Mouse (Mus musculus) midbrain, embryonic 14.5 days (tissue): ENCODE results near the gene Epb41. TPM values are rescaled to one million over a fixed set of nuclear protein-coding genes. Genes with fewer than 3 reads are reported as not detected.

Experiments used
- ATAC-seq: fragments of 200-750 bp; cut with Nextera tagmentation; 2 replicates; pipeline ENCODE4 v1.8.0; 2017; ENCODE audit warnings: moderate number of reproducible peaks, moderate library complexity; ENCODE audit not compliant: low FRiP score, low TSS enrichment
- DNase-seq: peaks from one replicate; pipeline ENCODE4 v3.0.0-alpha.2; 2015
- H3K27ac ChIP-seq: fragments of 300-500 bp; sonication (generic); replicated peaks from 2 replicates; pipeline ENCODE4 v1.5.1; 2014; ENCODE audit warnings: mild to moderate bottlenecking, low read depth, low read length, moderate library complexity
- H3K27me3 ChIP-seq: fragments of 300-500 bp; sonication (generic); 2 replicates; pipeline ENCODE4 v1.6.1; 2014; ENCODE audit warnings: low read length, control low read depth, mixed read lengths; ENCODE audit not compliant: control insufficient read depth, insufficient read depth
- H3K36me3 ChIP-seq: fragments of 300-500 bp; sonication (generic); 2 replicates; pipeline ENCODE4 v1.6.1; 2014; ENCODE audit warnings: low read length, control low read depth; ENCODE audit not compliant: control insufficient read depth, insufficient read depth
- H3K4me1 ChIP-seq: fragments of 300-500 bp; sonication (generic); 2 replicates; pipeline ENCODE4 v1.6.1; 2014; ENCODE audit warnings: mild to moderate bottlenecking, antibody characterized with exemption, low read length, control low read depth; ENCODE audit not compliant: control insufficient read depth, insufficient read depth
- H3K4me2 ChIP-seq: fragments of 300-500 bp; sonication (generic); 2 replicates; pipeline ENCODE4 v1.6.1; 2014; ENCODE audit warnings: mild to moderate bottlenecking, low read length, moderate library complexity
- H3K4me3 ChIP-seq: fragments of 300-500 bp; sonication (generic); replicated peaks from 2 replicates; pipeline ENCODE4 v1.5.1; 2014; ENCODE audit warnings: low read depth, low read length
- H3K9ac ChIP-seq: fragments of 300-500 bp; sonication (generic); replicated peaks from 2 replicates; pipeline ENCODE4 v1.6.1; 2014; ENCODE audit warnings: mild to moderate bottlenecking, low read length, moderate library complexity
- H3K9me3 ChIP-seq: fragments of 300-500 bp; sonication (generic); 2 replicates; pipeline ENCODE4 v1.6.1; 2016; ENCODE audit warnings: low read length, control low read depth, mixed read lengths; ENCODE audit not compliant: control insufficient read depth
- WGBS: fragments of 180-500 bp; shearing (Covaris S2); extraction: QIAGEN DNeasy Blood & Tissue Kit; methylation state at CpG from one replicate; pipeline ENCODE4 v1.1.7; 2014; 5-methylcytosine and 5-hydroxymethylcytosine counted together
- polyA plus RNA-seq: library from polyadenylated mRNA; unstranded; fragments of >200 nt; fragmentation: Nextera tagmentation; extraction: Ambion mirVana; gene quantifications from 2 replicates; pipeline ENCODE4 v1.2.1, GENCODE M21; 2014

Gene Epb41
- polyA plus RNA-seq, 1 experiment from 2014 or later = 116 TPM

DNA sequence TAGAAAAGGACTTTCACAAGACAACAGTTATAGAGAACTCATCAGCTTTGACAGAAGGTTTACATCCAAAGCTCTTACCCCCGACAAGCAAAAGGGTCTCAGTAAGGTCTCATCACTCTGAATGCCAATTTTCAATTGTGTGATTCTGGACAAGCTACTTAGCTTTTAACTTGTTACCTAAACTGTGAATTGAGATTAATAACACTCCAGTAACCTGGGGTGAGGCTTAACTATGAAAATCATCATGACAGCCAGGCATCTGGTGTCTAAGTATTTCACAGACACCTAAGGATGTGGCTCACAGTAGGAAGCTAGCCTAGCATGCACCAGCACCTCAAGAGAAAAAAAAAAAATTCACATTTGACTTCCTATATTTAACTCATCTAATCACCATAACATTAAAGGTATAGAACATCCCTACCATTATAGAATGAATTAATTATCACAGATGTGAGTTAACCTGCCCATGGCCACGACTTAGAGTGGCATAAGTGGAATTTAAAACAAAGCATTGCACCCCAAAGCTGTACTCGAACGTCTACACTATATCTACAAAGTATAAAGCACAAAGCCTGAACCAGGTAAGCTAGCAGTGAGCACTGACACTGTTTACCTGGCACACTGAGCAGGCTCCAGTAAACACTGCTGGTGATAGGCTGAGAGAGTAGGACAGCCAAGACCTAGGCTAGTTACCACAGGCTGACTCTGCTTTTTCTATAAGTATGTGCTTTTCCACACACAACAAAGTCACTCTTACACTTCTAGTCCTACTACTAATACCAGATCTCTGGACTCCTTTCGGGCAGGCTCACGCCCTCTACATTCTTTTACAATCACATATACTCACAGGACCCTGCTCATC lies 33.4 kb downstream of the Epb41 start:
- 78% methylated on average over 6 of the region's 6 CpGs for WGBS
- H3K27ac ChIP-seq = no peak overlapping the region
- no peak overlapping the region for H3K4me3 ChIP-seq
- no peaks in the 10 kb centered on the region for H3K27me3 ChIP-seq
- no peak overlapping the region for H3K9ac ChIP-seq
- H3K36me3 ChIP-seq = no peaks in the 10 kb centered on the region
- no peak for DNase-seq
- no peak for ATAC-seq
- peaks cover 29% of the 10 kb centered on the region for H3K4me1 ChIP-seq
- H3K9me3 ChIP-seq = no peaks in the 10 kb centered on the region
- H3K4me2 ChIP-seq = no peak overlapping the region

DNA sequence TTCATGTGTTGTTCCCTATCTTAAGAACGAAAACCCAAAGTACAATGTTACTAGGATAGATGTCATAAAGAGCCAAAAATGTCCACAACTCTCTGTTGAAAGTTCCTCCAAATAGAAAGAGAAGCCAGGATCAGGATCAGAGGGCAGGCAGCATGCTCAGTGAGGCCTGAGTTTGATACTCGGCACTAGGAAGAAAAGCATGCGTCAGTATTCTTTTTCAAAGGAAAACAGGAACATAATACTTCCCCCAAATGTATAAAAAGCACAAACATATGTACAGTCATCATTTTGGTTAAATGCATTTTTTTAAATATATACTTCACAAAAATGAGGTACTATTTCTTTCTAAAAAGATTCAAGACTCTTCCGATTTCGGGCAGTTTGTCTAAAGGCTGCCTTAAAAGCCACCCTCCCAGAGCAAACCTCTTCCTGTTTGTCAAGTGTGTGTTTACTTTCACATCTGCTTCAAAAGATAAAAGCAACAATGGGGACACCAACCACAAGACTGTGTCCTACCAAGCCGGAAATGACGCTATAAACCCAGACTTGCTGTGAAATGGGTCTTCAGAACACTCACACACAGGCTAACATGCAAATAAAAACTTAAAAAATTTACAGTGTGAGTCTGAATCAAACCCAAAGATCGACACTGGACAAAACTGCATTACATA lies 35.0 kb downstream of the Epb41 start:
- H3K36me3 ChIP-seq = no peaks in the 10 kb centered on the region
- no peak overlapping the region for H3K9ac ChIP-seq
- no peaks in the 10 kb centered on the region for H3K9me3 ChIP-seq
- no peak overlapping the region for H3K4me3 ChIP-seq
- no peak overlapping the region for H3K4me2 ChIP-seq
- no peak for DNase-seq
- WGBS = 88% methylated on average over 8 of the region's 8 CpGs
- no peaks in the 10 kb centered on the region for H3K27me3 ChIP-seq
- peaks cover 26% of the 10 kb centered on the region for H3K4me1 ChIP-seq
- ATAC-seq = no peak
- no peak overlapping the region for H3K27ac ChIP-seq

DNA sequence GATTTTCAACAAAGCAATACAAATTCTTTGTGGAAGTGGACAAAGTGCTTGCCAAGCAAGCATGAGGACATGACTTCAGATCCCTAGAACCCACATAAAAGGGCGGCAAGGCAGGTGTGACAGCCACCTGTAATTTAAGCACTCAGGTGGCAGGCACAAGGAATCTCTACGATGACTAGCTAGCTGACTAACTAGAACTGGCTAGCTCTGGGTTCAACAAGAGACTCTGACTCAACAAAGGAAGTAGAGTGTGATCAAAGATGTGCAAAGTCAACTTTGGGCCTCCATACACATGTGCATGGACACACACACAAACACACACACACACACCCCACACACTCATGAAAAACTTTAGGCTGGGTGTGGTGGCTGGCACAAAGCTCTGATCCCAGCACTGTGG lies 35.6 kb downstream of the Epb41 start:
- H3K27ac ChIP-seq = no peak overlapping the region; the same call in 1 of the 2 replicates
- no peak overlapping the region for H3K9ac ChIP-seq
- peaks cover 23% of the 10 kb centered on the region for H3K4me1 ChIP-seq
- H3K36me3 ChIP-seq = no peaks in the 10 kb centered on the region
- WGBS = 95% methylated on average over 2 of the region's 2 CpGs
- no peaks in the 10 kb centered on the region for H3K9me3 ChIP-seq
- no peak overlapping the region for H3K4me2 ChIP-seq
- no peak for ATAC-seq
- no peak overlapping the region for H3K4me3 ChIP-seq
- DNase-seq = no peak
- H3K27me3 ChIP-seq = no peaks in the 10 kb centered on the region

DNA sequence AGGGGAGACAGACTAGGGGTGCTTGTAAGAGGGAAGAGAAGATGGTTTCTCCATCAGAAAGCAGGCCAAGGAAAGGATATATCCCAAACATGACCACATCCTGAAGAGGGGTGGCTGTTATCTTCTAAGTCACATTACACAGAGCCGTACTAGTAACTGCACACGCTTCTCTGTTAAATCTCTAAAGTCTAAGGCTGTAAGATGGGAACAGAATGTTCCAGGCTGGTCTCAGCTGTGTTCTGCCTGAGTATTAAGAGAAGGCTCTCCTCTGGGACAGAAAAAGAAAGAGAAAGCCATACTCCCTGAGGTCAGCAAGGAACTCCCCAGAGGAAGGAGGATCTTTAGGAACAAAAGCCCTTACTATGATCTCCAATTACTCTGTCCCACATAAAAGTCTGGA lies 36.3 kb downstream of the Epb41 start:
- no peaks in the 10 kb centered on the region for H3K36me3 ChIP-seq
- DNase-seq (no peak), ATAC-seq (no peak)
- H3K4me3 ChIP-seq = no peak overlapping the region
- H3K27ac ChIP-seq = no peak overlapping the region
- no peaks in the 10 kb centered on the region for H3K27me3 ChIP-seq
- no peak overlapping the region for H3K4me2 ChIP-seq
- 68% methylated on average over 2 of the region's 2 CpGs for WGBS
- no peak overlapping the region for H3K9ac ChIP-seq
- no peaks in the 10 kb centered on the region for H3K9me3 ChIP-seq
- peaks cover 23% of the 10 kb centered on the region; the same call in 1 of the 2 replicates for H3K4me1 ChIP-seq

DNA sequence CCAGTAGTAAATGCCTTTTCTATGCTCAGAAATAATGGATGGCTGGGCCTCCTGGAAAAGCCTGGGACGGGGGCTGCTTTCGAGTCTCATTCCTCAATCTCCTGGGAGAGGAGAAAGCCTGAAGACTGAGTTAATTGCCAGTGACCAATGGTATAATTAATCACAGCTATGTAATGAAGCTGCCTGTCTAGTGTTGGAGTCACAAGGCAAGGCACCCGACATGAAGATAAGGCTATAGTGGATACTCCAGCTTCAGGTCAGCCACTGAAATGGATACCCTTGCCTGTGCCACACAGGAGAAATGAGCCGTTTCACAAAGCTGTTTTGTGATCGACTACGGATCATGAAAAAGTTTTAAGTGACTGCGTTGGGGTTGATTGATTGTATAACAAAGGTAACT lies 37.1 kb downstream of the Epb41 start:
- no peak overlapping the region for H3K4me2 ChIP-seq
- 51% methylated on average over 7 of the region's 7 CpGs for WGBS
- H3K9ac ChIP-seq = no peak overlapping the region
- H3K4me3 ChIP-seq = no peak overlapping the region
- ATAC-seq (no peak), DNase-seq (no peak)
- 0 out of 2 replicates have a peak overlapping the region, but pooled peaks have one; percentile 26 for H3K27ac ChIP-seq
- no peaks in the 10 kb centered on the region for H3K36me3 ChIP-seq
- no peaks in the 10 kb centered on the region for H3K9me3 ChIP-seq
- peaks cover 23% of the 10 kb centered on the region; the same call in 1 of the 2 replicates for H3K4me1 ChIP-seq
- no peaks in the 10 kb centered on the region for H3K27me3 ChIP-seq

DNA sequence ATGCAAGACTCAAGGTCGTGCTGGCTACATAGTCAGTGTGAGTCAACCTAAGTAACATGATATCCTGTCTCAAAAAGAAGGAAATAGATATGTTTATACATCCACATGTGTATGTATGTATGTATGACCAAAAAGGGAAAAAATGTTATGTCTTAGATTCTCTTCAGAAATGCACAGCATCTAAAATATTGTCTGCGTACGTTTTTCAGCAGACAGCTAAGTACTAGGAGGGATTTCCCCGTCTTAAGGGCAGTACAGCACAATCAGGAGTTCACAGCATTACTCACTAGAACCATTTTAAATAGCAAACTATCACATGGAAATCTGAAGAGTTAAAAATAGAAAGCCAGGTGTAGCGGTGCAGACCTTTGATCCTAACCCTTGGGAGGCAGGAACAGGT lies 38.0 kb downstream of the Epb41 start:
- Histone ChIP-seq H3K4me3 (no peak overlapping the region), H3K9me3 (no peaks in the 10 kb centered on the region), H3K4me2 (no peak overlapping the region), H3K27ac (no peak overlapping the region), H3K36me3 (no peaks in the 10 kb centered on the region), H3K4me1 (peaks cover 22% of the 10 kb centered on the region; the same call in 1 of the 2 replicates), H3K9ac (no peak overlapping the region), H3K27me3 (no peaks in the 10 kb centered on the region)
- 86% methylated on average over 5 of the region's 5 CpGs for WGBS
- DNase-seq (no peak), ATAC-seq (no peak)

DNA sequence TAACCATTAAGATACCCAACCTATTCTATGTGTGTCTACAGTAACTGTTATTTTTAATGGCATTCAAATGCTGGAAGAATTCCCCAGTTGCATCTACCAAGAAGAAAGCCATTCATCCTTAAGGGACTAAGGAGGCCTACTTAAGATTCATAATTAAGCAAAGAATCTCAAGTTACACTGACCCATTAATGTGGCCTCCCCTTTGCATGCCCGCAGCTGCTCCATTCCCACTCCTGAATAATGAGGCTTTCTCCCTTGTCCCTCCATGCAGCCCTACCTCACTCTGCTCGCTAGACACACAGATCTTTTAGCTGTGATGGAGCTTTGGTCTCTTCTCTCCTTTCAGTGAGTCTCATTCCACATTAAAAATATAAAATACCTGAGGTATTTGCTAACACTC lies 40.9 kb downstream of the Epb41 start:
- WGBS = 14% methylated on average over 2 of the region's 2 CpGs
- no peaks in the 10 kb centered on the region for H3K36me3 ChIP-seq
- H3K4me1 ChIP-seq = peaks cover 18% of the 10 kb centered on the region; the same call in 1 of the 2 replicates
- H3K9ac ChIP-seq = no peak overlapping the region
- peak overlapping the region; percentile 60; the same call in 1 of the 2 replicates for H3K27ac ChIP-seq
- H3K9me3 ChIP-seq = no peaks in the 10 kb centered on the region
- ATAC-seq = no peak
- peak; percentile 55 for DNase-seq
- H3K4me2 ChIP-seq = no peak overlapping the region
- no peak overlapping the region for H3K4me3 ChIP-seq
- H3K27me3 ChIP-seq = no peaks in the 10 kb centered on the region

DNA sequence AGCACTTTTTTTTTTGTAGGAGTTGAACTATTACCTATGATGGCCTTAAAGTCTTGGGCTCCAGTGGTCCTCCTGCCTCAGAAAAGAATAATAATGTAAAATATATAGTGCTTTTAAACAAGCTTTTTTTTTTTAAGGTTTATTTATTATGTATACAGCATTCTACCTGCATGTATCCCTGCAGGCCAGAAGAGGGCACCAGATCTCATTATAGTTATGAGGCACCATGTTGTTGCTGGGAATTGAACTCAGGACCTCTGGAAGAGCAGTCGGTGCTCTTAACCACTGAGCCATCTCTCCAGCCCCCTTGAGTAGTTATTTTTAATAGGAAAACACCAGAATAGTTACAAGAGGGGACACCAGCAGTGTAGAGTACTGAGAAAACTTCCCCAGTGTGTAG lies 41.9 kb downstream of the Epb41 start:
- Histone ChIP-seq H3K9ac (no peak overlapping the region), H3K9me3 (no peaks in the 10 kb centered on the region), H3K27me3 (no peaks in the 10 kb centered on the region), H3K4me1 (peaks cover 16% of the 10 kb centered on the region; the same call in 1 of the 2 replicates), H3K4me2 (no peak overlapping the region), H3K4me3 (no peak overlapping the region), H3K27ac (no peak overlapping the region), H3K36me3 (no peaks in the 10 kb centered on the region)
- WGBS = 83% methylated on average over 1 of the region's 1 CpGs
- DNase-seq = no peak
- ATAC-seq = no peak
